Comparison of ENCODE assay signal across 22 mouse cellular contexts in genomic region chr12:32075831-32076715, GRCm38 (mm10). TPM values are rescaled to one million over a fixed set of nuclear protein-coding genes. Genes with fewer than 3 reads are reported as not detected.
A peak's percentile ranks its signal among the peaks of the same experiment; 100 is the strongest.
DNase-seq lines count a peak whose midpoint lies in the region; ATAC-seq lines count a peak whose summit lies in the region.
"Had no signal": no experiment of that assay in that cellular context is flagged by ENCODE, and none has a peak within 500 bp of the region (broad histone marks: within the 10 kb centered on the region; RNA-seq: fewer than 3 reads in every experiment).

No protein-coding gene starts in this region.

- H3K4me2 ChIP-seq in liver, embryonic 12.5 days: no peak overlapping the region
- H3K4me2 ChIP-seq: forebrain, embryonic 13.5 days; heart, embryonic 11.5 days; hindbrain, embryonic 13.5 days had no signal

- H3K4me3 ChIP-seq in liver, embryonic 12.5 days: no peak overlapping the region
- H3K4me3 ChIP-seq: forebrain, embryonic 10.5 days; forebrain, embryonic 13.5 days; hindbrain, embryonic 10.5 days; hindbrain, embryonic 13.5 days had no signal

- no peak for DNase-seq in frontal cortex, postnatal 10 days (ENCODE audit: low spot score in 2 of 2)
- no peak for DNase-seq in liver
- peak; percentile 48 for DNase-seq in lung, postnatal 36 days
- DNase-seq in lung, postnatal 25 days (ENCODE audit: low spot score): no peak
- DNase-seq in gastrocnemius, adult 18-20 months (ENCODE audit: low spot score): no peak
- DNase-seq: adrenal gland, adult 8-10 months; adrenal gland, postnatal 25 days; cerebellum, adult 18-20 months; cerebellum, adult 9-10 months; cerebellum, postnatal 14 days; gastrocnemius, postnatal 10 days; gastrocnemius, postnatal 36 days; heart, postnatal 36 days had no signal

- ATAC-seq in frontal cortex, adult (ENCODE audit: low TSS enrichment): 0 out of 2 replicates have a peak, but pooled peaks have one; percentile 23
- ATAC-seq in liver, embryonic 12.5 days: no peak
- ATAC-seq: CD4-positive, CD25-positive, alpha-beta regulatory T cell, adult 4 months; forebrain, embryonic 13.5 days; hindbrain, embryonic 16.5 days had no signal

- WGBS in liver, embryonic 12.5 days (ENCODE audit: insufficient replicate concordance): 75% methylated on average over 10 of the region's 10 CpGs

- H3K9ac ChIP-seq in liver, embryonic 12.5 days: no peak overlapping the region
- H3K9ac ChIP-seq: forebrain, embryonic 13.5 days; hindbrain, embryonic 13.5 days had no signal

- no peaks in the 10 kb centered on the region for H3K9me3 ChIP-seq in liver, embryonic 12.5 days (replicated peaks)
- H3K9me3 ChIP-seq: forebrain, embryonic 10.5 days; forebrain, embryonic 13.5 days; hindbrain, embryonic 13.5 days had no signal

- H3K4me1 ChIP-seq in liver, embryonic 12.5 days: peaks cover 26% of the 10 kb centered on the region

- peak overlapping the region; percentile 40; the same call in 1 of the 2 replicates for H3K27ac ChIP-seq in liver, embryonic 12.5 days
- H3K27ac ChIP-seq: forebrain, embryonic 10.5 days; forebrain, embryonic 13.5 days; hindbrain, embryonic 13.5 days had no signal

- H3K36me3 ChIP-seq in liver, embryonic 12.5 days: no peaks in the 10 kb centered on the region; the same call in 1 of the 2 replicates
- H3K36me3 ChIP-seq: forebrain, embryonic 10.5 days; hindbrain, embryonic 10.5 days; hindbrain, embryonic 13.5 days had no signal

- H3K27me3 ChIP-seq in liver, embryonic 12.5 days (replicated peaks): no peaks in the 10 kb centered on the region
- H3K27me3 ChIP-seq: forebrain, embryonic 13.5 days; hindbrain, embryonic 13.5 days had no signal

RNA-seq across cellular contexts. Expression of gene Prkar2b, which starts 15.0 kb away (rescaled TPM):
- polyA plus RNA-seq in liver, embryonic 12.5 days (2016; fragmentation: Nextera tagmentation; extraction: Ambion mirVana): 137 and 141 TPM in 2 replicates
- total RNA-seq in gastrocnemius, adult 18-20 months (2021): 1 to 10 TPM; 1.8 to 4.1 TPM
